Mouse (Mus musculus): ENCODE data around the gene Zfand3.

DNA sequence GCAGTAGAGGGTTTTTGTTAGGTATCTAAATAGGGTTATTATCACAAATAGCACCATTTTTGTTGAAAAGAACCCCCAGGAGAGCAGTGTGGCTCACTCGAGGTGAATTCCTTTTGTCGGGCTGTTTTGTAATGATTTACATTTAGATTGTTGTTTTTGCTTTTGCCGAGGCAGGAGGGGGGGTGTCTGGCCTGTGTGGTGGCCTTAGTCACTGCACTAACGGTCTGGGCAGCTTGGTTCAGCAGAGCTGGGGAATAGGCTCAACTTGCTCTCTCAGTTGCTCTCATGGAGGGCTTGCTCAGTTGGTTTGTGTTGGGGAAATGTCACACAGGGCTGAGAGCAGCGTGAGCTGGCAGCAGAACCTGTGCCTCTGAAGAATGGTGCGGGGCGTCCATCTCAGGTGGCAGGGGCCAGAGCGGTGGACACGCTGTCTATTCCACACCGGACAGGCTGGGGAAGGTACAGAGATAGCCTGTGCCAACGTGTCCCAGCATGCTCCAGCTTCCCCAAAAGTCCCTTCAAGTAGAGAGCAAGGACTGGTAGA, 186.6 kb downstream of the Zfand3 start:
- no peak for TF ChIP-seq POLR2A (IDR thresholded peaks at IDR 0.05; ENCODE audit: insufficient read depth, low read length)
- TF ChIP-seq EP300 (IDR thresholded peaks at IDR 0.05; ENCODE audit: insufficient read depth, low read depth, low read length), result no peak
- no peak for TF ChIP-seq CTCF (IDR thresholded peaks at IDR 0.05; ENCODE audit: low read depth, low read length)

All from ES-Bruce4 (cell line).